Mouse (Mus musculus) intestine, embryonic 16.5 days (tissue): ENCODE results near the gene Pum2. TPM values are rescaled to one million over a fixed set of nuclear protein-coding genes. Genes with fewer than 3 reads are reported as not detected.
A peak's percentile ranks its signal among the peaks of the same experiment; 100 is the strongest.

Experiments
- ATAC-seq: fragments of 200-750 bp; cut with Nextera tagmentation; 2 replicates; pipeline ENCODE4 v1.8.0; 2017; ENCODE audit warnings: moderate TSS enrichment, moderate library complexity
- H3K27ac ChIP-seq: fragments of 300-500 bp; sonication (generic); 2 replicates; pipeline ENCODE4 v1.5.1; 2014; ENCODE audit warnings: mild to moderate bottlenecking, low read length
- H3K27me3 ChIP-seq: fragments of 300-500 bp; sonication (generic); replicated peaks from 2 replicates; pipeline ENCODE4 v1.6.1; 2014; ENCODE audit warnings: low read length, control low read depth, mixed read lengths; ENCODE audit not compliant: control insufficient read depth, insufficient read depth
- H3K36me3 ChIP-seq: fragments of 300-500 bp; sonication (generic); 2 replicates; pipeline ENCODE4 v1.6.1; 2014; ENCODE audit warnings: low read length, control low read depth; ENCODE audit not compliant: control insufficient read depth, insufficient read depth
- H3K4me1 ChIP-seq: fragments of 300-500 bp; sonication (generic); 2 replicates; pipeline ENCODE4 v1.6.1; 2014; ENCODE audit warnings: low read length, control low read depth, mixed read lengths; ENCODE audit not compliant: control insufficient read depth, insufficient read depth
- H3K4me2 ChIP-seq: fragments of 300-500 bp; sonication (generic); 2 replicates; pipeline ENCODE4 v1.6.1; 2014; ENCODE audit warnings: low read depth, low read length, control low read depth
- H3K4me3 ChIP-seq: fragments of 300-500 bp; sonication (generic); 2 replicates; pipeline ENCODE4 v1.5.1; 2014; ENCODE audit warnings: mild to moderate bottlenecking, low read length
- H3K9ac ChIP-seq: fragments of 300-500 bp; sonication (generic); 2 replicates; pipeline ENCODE4 v1.6.1; 2014; ENCODE audit warnings: low read depth, low read length
- H3K9me3 ChIP-seq: fragments of 300-500 bp; sonication (generic); 2 replicates; pipeline ENCODE4 v1.6.1; 2016; ENCODE audit warnings: low read length, control low read depth; ENCODE audit not compliant: control insufficient read depth
- WGBS: fragments of 180-500 bp; shearing (Covaris S2); extraction: QIAGEN DNeasy Blood & Tissue Kit; methylation state at CpG from one replicate; pipeline ENCODE4 v1.1.7; 2014; 5-methylcytosine and 5-hydroxymethylcytosine counted together
- polyA plus RNA-seq: library from polyadenylated mRNA; unstranded; fragments of >200 nt; fragmentation: Nextera tagmentation; extraction: Ambion mirVana; gene quantifications from 2 replicates; pipeline ENCODE4 v1.2.1, GENCODE M21; 2015

Pum2 gene
- polyA plus RNA-seq, 1 experiment from 2014 or later = 34.3 TPM

GRCm38 (mm10) chr12:8726890-8727289 lies 53.0 kb downstream of the Pum2 start:
- peaks cover 7% of the 10 kb centered on the region; the same call in 1 of the 2 replicates for H3K36me3 ChIP-seq
- no peak for ATAC-seq
- WGBS = 59% methylated on average over 1 of the region's 1 CpGs

GRCm38 (mm10) chr12:8728739-8729138 lies 54.8 kb downstream of the Pum2 start:
- H3K36me3 ChIP-seq = peaks cover 7% of the 10 kb centered on the region; the same call in 1 of the 2 replicates

More at GRCm38 (mm10) chr12:8726890-8727289, 53.0 kb downstream of the Pum2 start:
- Histone ChIP-seq H3K9me3 (no peaks in the 10 kb centered on the region), H3K4me1 (no peaks in the 10 kb centered on the region), H3K27me3 (no peaks in the 10 kb centered on the region), H3K4me2 (no peak overlapping the region), H3K27ac (no peak overlapping the region), H3K4me3 (no peak overlapping the region), H3K9ac (no peak overlapping the region)

GRCm38 (mm10) chr12:8753654-8754053 lies 79.7 kb downstream of the Pum2 start:
- Histone ChIP-seq H3K27ac (no peak overlapping the region), H3K4me3 (no peak overlapping the region), H3K36me3 (peaks cover 9% of the 10 kb centered on the region; the same call in 1 of the 2 replicates), H3K9ac (no peak overlapping the region), H3K4me1 (no peaks in the 10 kb centered on the region; the same call in 1 of the 2 replicates), H3K9me3 (0 out of 2 replicates have a peak, but pooled peaks cover 4% of the 10 kb centered on the region), H3K4me2 (no peak overlapping the region), H3K27me3 (no peaks in the 10 kb centered on the region)
- no peak for ATAC-seq
- 95% methylated on average over 2 of the region's 2 CpGs for WGBS

More at GRCm38 (mm10) chr12:8728739-8729138, 54.8 kb downstream of the Pum2 start:
- H3K9me3 ChIP-seq = no peaks in the 10 kb centered on the region
- H3K4me1 ChIP-seq = no peaks in the 10 kb centered on the region
- WGBS = 66% methylated on average over 2 of the region's 2 CpGs
- H3K27ac ChIP-seq = no peak overlapping the region
- H3K4me3 ChIP-seq = no peak overlapping the region
- ATAC-seq = no peak
- H3K4me2 ChIP-seq = no peak overlapping the region
- no peak overlapping the region for H3K9ac ChIP-seq
- H3K27me3 ChIP-seq = no peaks in the 10 kb centered on the region

- Histone ChIP-seq H3K4me3 (no peak overlapping the region), H3K9ac (no peak overlapping the region), H3K4me1 (no peaks in the 10 kb centered on the region; the same call in 1 of the 2 replicates), H3K9me3 (0 out of 2 replicates have a peak, but pooled peaks cover 4% of the 10 kb centered on the region), H3K27ac (no peak overlapping the region), H3K4me2 (no peak overlapping the region), H3K27me3 (no peaks in the 10 kb centered on the region), H3K36me3 (peaks cover 9% of the 10 kb centered on the region; the same call in 1 of the 2 replicates)
- WGBS = 82% methylated on average over 4 of the region's 4 CpGs
- no peak for ATAC-seq
Observed at GRCm38 (mm10) chr12:8754116-8754515, 80.2 kb downstream of the Pum2 start.

- H3K4me1 ChIP-seq = peaks cover 6% of the 10 kb centered on the region
- H3K4me3 ChIP-seq = no peak overlapping the region
- 98% methylated on average over 3 of the region's 3 CpGs for WGBS
- no peak overlapping the region for H3K4me2 ChIP-seq
- no peak overlapping the region for H3K27ac ChIP-seq
- H3K27me3 ChIP-seq = no peaks in the 10 kb centered on the region
- H3K36me3 ChIP-seq = peaks cover 9% of the 10 kb centered on the region; the same call in 1 of the 2 replicates
- no peak overlapping the region for H3K9ac ChIP-seq
- 0 out of 2 replicates have a peak, but pooled peaks cover 4% of the 10 kb centered on the region for H3K9me3 ChIP-seq
- no peak for ATAC-seq
Observed at GRCm38 (mm10) chr12:8758029-8758428, 84.1 kb downstream of the Pum2 start.

- peak; percentile 80 for ATAC-seq
Observed at GRCm38 (mm10) chr12:8759115-8759514, 85.2 kb downstream of the Pum2 start.

GRCm38 (mm10) chr12:8759779-8760178 lies 85.8 kb downstream of the Pum2 start:
- peak overlapping the region; percentile 29; the same call in 1 of the 2 replicates for H3K27ac ChIP-seq

More at GRCm38 (mm10) chr12:8759115-8759514, 85.2 kb downstream of the Pum2 start:
- peaks cover 6% of the 10 kb centered on the region; the same call in 1 of the 2 replicates for H3K36me3 ChIP-seq
- no peak overlapping the region for H3K4me3 ChIP-seq
- H3K4me2 ChIP-seq = no peak overlapping the region
- H3K9me3 ChIP-seq = 0 out of 2 replicates have a peak, but pooled peaks cover 4% of the 10 kb centered on the region
- peaks cover 6% of the 10 kb centered on the region for H3K4me1 ChIP-seq
- no peaks in the 10 kb centered on the region for H3K27me3 ChIP-seq
- 51% methylated on average over 4 of the region's 4 CpGs for WGBS
- no peak overlapping the region for H3K9ac ChIP-seq
- H3K27ac ChIP-seq = 0 out of 2 replicates have a peak overlapping the region, but pooled peaks have one; percentile 14

GRCm38 (mm10) chr12:8760561-8760960 lies 86.6 kb downstream of the Pum2 start:
- ATAC-seq = peak; percentile 11

More at GRCm38 (mm10) chr12:8759779-8760178, 85.8 kb downstream of the Pum2 start:
- no peaks in the 10 kb centered on the region for H3K27me3 ChIP-seq
- no peak for ATAC-seq
- 88% methylated on average over 6 of the region's 6 CpGs for WGBS
- H3K4me1 ChIP-seq = peaks cover 6% of the 10 kb centered on the region
- 0 out of 2 replicates have a peak, but pooled peaks cover 4% of the 10 kb centered on the region for H3K9me3 ChIP-seq
- no peak overlapping the region for H3K4me2 ChIP-seq
- no peak overlapping the region for H3K9ac ChIP-seq
- H3K36me3 ChIP-seq = peaks cover 6% of the 10 kb centered on the region; the same call in 1 of the 2 replicates
- no peak overlapping the region for H3K4me3 ChIP-seq

GRCm38 (mm10) chr12:8761058-8761457 lies 87.1 kb downstream of the Pum2 start:
- H3K27ac ChIP-seq = no peak overlapping the region
- H3K9ac ChIP-seq = no peak overlapping the region
- no peak overlapping the region for H3K4me3 ChIP-seq
- 0 out of 2 replicates have a peak, but pooled peaks cover 4% of the 10 kb centered on the region for H3K9me3 ChIP-seq
- WGBS = 78% methylated on average over 7 of the region's 7 CpGs
- no peak overlapping the region for H3K4me2 ChIP-seq
- no peak for ATAC-seq
- peaks cover 6% of the 10 kb centered on the region for H3K4me1 ChIP-seq
- H3K36me3 ChIP-seq = peaks cover 3% of the 10 kb centered on the region; the same call in 1 of the 2 replicates
- no peaks in the 10 kb centered on the region for H3K27me3 ChIP-seq

More at GRCm38 (mm10) chr12:8760561-8760960, 86.6 kb downstream of the Pum2 start:
- H3K9me3 ChIP-seq = 0 out of 2 replicates have a peak, but pooled peaks cover 4% of the 10 kb centered on the region
- H3K36me3 ChIP-seq = peaks cover 3% of the 10 kb centered on the region; the same call in 1 of the 2 replicates
- H3K4me2 ChIP-seq = no peak overlapping the region
- peaks cover 6% of the 10 kb centered on the region for H3K4me1 ChIP-seq
- WGBS = 60% methylated on average over 6 of the region's 6 CpGs
- no peak overlapping the region for H3K27ac ChIP-seq
- H3K27me3 ChIP-seq = no peaks in the 10 kb centered on the region
- H3K4me3 ChIP-seq = no peak overlapping the region
- no peak overlapping the region for H3K9ac ChIP-seq
